Mouse (Mus musculus) intestine, embryonic 16.5 days (tissue): ENCODE measurements at regions not wholly inside any gene's neighbourhood (a gene's known extent, or its start where the extent isn't known, plus 50 kb on each side); places are given as distances from the start of the nearest gene placed in this dataset.

Experiments
- ATAC-seq: fragments of 200-750 bp; cut with Nextera tagmentation; 2 replicates; pipeline ENCODE4 v1.8.0; 2017; ENCODE audit warnings: moderate TSS enrichment, moderate library complexity
- H3K27ac ChIP-seq: fragments of 300-500 bp; sonication (generic); 2 replicates; pipeline ENCODE4 v1.5.1; 2014; ENCODE audit warnings: mild to moderate bottlenecking, low read length
- H3K27me3 ChIP-seq: fragments of 300-500 bp; sonication (generic); replicated peaks from 2 replicates; pipeline ENCODE4 v1.6.1; 2014; ENCODE audit warnings: low read length, control low read depth, mixed read lengths; ENCODE audit not compliant: control insufficient read depth, insufficient read depth
- H3K36me3 ChIP-seq: fragments of 300-500 bp; sonication (generic); 2 replicates; pipeline ENCODE4 v1.6.1; 2014; ENCODE audit warnings: low read length, control low read depth; ENCODE audit not compliant: control insufficient read depth, insufficient read depth
- H3K4me1 ChIP-seq: fragments of 300-500 bp; sonication (generic); 2 replicates; pipeline ENCODE4 v1.6.1; 2014; ENCODE audit warnings: low read length, control low read depth, mixed read lengths; ENCODE audit not compliant: control insufficient read depth, insufficient read depth
- H3K4me2 ChIP-seq: fragments of 300-500 bp; sonication (generic); 2 replicates; pipeline ENCODE4 v1.6.1; 2014; ENCODE audit warnings: low read depth, low read length, control low read depth
- H3K4me3 ChIP-seq: fragments of 300-500 bp; sonication (generic); 2 replicates; pipeline ENCODE4 v1.5.1; 2014; ENCODE audit warnings: mild to moderate bottlenecking, low read length
- H3K9ac ChIP-seq: fragments of 300-500 bp; sonication (generic); 2 replicates; pipeline ENCODE4 v1.6.1; 2014; ENCODE audit warnings: low read depth, low read length
- H3K9me3 ChIP-seq: fragments of 300-500 bp; sonication (generic); 2 replicates; pipeline ENCODE4 v1.6.1; 2016; ENCODE audit warnings: low read length, control low read depth; ENCODE audit not compliant: control insufficient read depth
- WGBS: fragments of 180-500 bp; shearing (Covaris S2); extraction: QIAGEN DNeasy Blood & Tissue Kit; methylation state at CpG from one replicate; pipeline ENCODE4 v1.1.7; 2014; 5-methylcytosine and 5-hydroxymethylcytosine counted together

DNA sequence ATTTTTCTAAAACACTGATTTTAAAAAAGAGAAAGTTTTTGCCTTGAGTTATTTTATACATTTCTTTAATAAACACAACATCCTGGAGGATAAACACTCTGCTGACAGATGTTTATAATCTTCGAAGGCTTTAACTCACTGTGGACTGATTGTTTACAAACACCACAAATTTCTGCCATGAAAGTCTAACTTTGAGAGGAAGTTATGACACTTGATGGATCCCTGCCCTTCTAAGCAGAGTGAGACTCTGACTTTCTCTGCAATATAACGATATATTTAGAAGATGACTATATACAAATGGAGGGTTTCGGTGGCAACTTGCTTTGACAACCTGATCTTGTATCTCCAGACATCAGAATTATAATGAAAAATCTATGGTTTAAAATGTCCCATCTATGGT is 179.7 kb upstream of the Casp1 start:
- H3K4me1 ChIP-seq, result no peaks in the 10 kb centered on the region
- no peak overlapping the region for H3K4me3 ChIP-seq
- 59% methylated on average over 3 of the region's 3 CpGs for WGBS
- no peak overlapping the region for H3K4me2 ChIP-seq
- no peak overlapping the region for H3K9ac ChIP-seq
- ATAC-seq, result no peak
- H3K36me3 ChIP-seq, result no peaks in the 10 kb centered on the region
- no peaks in the 10 kb centered on the region for H3K9me3 ChIP-seq
- no peak overlapping the region for H3K27ac ChIP-seq
- H3K27me3 ChIP-seq, result no peaks in the 10 kb centered on the region

DNA sequence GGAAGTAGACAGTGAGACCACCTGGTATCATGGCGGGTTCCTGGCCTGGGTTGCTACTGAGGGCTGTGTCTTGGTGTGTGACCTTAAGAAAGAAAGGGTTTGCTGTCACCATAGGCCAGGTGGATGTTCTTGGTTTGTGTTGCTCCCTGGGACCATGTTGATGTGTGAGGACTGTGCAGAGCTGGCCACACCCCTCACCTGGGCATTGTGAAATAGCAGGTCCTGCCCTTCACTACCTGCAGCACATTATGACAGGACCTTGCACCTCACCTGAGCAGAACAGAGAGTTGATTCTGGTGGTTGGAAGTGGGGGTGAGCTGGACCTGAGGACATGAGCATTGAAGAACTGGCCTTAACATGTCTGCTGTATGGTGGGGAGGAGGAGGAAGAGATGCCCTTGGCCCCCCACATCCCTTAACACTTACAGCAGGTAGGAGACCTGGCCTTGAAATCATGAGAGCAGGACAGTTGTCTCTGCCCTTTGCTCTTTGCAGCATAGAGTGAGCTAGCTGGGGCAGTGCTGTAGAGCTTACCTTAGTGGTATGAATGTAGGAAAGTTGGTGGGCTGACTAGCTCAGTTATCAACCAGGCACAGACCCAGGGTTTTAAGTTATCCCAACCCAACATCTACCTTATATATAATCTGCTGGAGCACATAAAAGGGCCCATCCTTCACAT is 177.0 kb upstream of the Casp1 start:
- Histone ChIP-seq H3K4me2 (no peak overlapping the region), H3K27me3 (no peaks in the 10 kb centered on the region), H3K27ac (no peak overlapping the region), H3K36me3 (no peaks in the 10 kb centered on the region), H3K9ac (no peak overlapping the region), H3K4me1 (no peaks in the 10 kb centered on the region), H3K9me3 (no peaks in the 10 kb centered on the region), H3K4me3 (no peak overlapping the region)
- WGBS, result 81% methylated on average over 1 of the region's 1 CpGs
- peak; percentile 94 for ATAC-seq

DNA sequence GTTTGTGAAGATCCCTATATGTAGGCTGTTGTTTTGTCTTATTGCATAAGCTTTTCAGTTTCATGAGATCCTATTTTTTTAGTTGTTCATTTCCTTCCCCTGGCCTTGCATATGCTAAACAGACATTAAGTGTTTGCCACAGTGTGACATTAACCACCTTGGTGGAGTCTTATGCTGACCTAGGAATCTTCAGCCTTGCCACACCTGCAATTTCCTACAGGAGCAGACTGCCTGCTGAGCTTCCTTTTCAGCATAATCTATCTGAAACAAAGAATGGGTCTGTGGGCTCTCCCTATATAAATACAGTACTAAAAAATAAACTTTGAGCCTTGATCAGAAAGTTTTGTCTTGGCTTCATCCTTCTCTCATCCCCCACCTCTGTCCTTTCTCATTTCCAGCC is 171.5 kb upstream of the Casp1 start:
- Histone ChIP-seq H3K9ac (no peak overlapping the region), H3K9me3 (no peaks in the 10 kb centered on the region), H3K4me3 (no peak overlapping the region), H3K27me3 (no peaks in the 10 kb centered on the region), H3K36me3 (no peaks in the 10 kb centered on the region), H3K4me1 (no peaks in the 10 kb centered on the region), H3K27ac (no peak overlapping the region), H3K4me2 (no peak overlapping the region)
- no peak for ATAC-seq

DNA sequence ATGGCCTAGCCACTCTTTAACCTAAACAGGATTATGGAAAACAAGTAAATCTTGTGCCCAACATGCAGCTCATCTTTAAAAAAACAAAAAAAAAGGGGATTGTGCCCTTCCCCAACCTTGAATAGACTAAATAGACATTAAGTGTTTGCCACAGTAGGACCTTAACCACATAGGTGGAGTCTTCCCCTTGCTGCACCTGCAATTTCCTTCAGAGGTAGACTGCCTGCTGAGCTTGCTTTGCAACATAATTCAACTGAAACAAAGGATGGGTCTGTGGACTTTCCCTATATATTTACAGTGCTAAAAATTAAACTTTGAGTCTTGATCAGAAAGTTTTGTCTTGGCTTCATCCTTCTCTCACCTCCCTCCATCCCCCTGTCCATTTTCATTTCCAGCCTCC is 165.9 kb upstream of the Casp1 start:
- no peaks in the 10 kb centered on the region for H3K4me1 ChIP-seq
- no peak for ATAC-seq
- H3K36me3 ChIP-seq, result no peaks in the 10 kb centered on the region
- H3K4me3 ChIP-seq, result no peak overlapping the region
- H3K9ac ChIP-seq, result no peak overlapping the region
- H3K4me2 ChIP-seq, result no peak overlapping the region
- H3K9me3 ChIP-seq, result no peaks in the 10 kb centered on the region
- H3K27ac ChIP-seq, result no peak overlapping the region
- no peaks in the 10 kb centered on the region for H3K27me3 ChIP-seq

DNA sequence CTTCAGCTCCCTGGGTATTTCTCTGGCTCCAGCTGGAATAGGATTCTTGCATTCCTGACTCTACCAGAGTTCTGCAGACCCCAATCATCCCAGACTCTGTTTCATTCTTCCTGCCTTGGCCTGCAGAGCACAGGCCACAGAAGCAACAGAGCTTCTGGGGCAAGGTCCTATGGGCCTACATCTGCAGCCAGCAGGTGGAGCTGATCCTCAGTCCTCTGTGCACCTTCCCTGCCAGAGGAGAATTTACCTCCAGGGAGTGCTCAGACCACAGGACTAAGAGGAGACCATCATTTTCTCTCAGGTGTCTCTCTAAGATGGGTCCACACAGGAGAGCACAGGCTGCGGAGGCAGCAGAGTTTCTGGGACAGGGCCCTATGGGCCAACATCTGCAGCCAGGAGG is 151.7 kb upstream of the Casp1 start:
- Histone ChIP-seq H3K9me3 (no peaks in the 10 kb centered on the region), H3K9ac (no peak overlapping the region), H3K4me2 (no peak overlapping the region), H3K27ac (no peak overlapping the region), H3K36me3 (no peaks in the 10 kb centered on the region), H3K27me3 (no peaks in the 10 kb centered on the region), H3K4me3 (no peak overlapping the region), H3K4me1 (no peaks in the 10 kb centered on the region)
- 0 out of 2 replicates have a peak, but pooled peaks have one; percentile 16 for ATAC-seq
- WGBS, result 100% methylated on average over 1 of the region's 1 CpGs
